10 mouse cellular contexts compared by ENCODE assay signal in genomic region chr15:88537190-88537589, GRCm38 (mm10).
DNase-seq lines count a peak whose midpoint lies in the region; TF ChIP-seq lines count a peak whose summit lies in the region.
"Had no signal": no experiment of that assay in that cellular context is flagged by ENCODE, and none has a peak within 500 bp of the region (broad histone marks: within the 10 kb centered on the region; RNA-seq: fewer than 3 reads in every experiment).

No protein-coding gene starts in this region.

- no peaks in the 10 kb centered on the region for H3K36me3 ChIP-seq in spleen, adult 2 months (ENCODE audit: control insufficient read depth, insufficient read depth, low read length)
- H3K36me3 ChIP-seq: heart, embryonic 15.5 days; midbrain, embryonic 12.5 days had no signal

- H3K4me3 ChIP-seq in spleen, adult 2 months (ENCODE audit: extremely low read depth, insufficient read depth, insufficient read length): no peak overlapping the region
- no peak overlapping the region for H3K4me3 ChIP-seq in layer of hippocampus, adult 2 months
- H3K4me3 ChIP-seq: heart, embryonic 15.5 days; midbrain, embryonic 12.5 days had no signal

- intact Hi-C loops in heart, postnatal 10 days (cut with DNase I): loop anchor here (1.0 to 5.0 kb wide), 2 partner anchors 289 to 910 kb away; no protein-coding TSS in a partner anchor

- peak; percentile 25; the same call in 1 of the 2 replicates for TF ChIP-seq CTCF in spleen, adult 2 months (IDR thresholded peaks at IDR 0.05; ENCODE audit: extremely low read depth, insufficient read depth, insufficient read length, insufficient replicate concordance)
- peak; percentile 89 for TF ChIP-seq CTCF in layer of hippocampus, adult 2 months (conservative IDR thresholded peaks at IDR 0.05)

- H3K27me3 ChIP-seq in spleen, adult 2 months (ENCODE audit: control insufficient read depth, insufficient read depth, low read length): no peaks in the 10 kb centered on the region
- H3K27me3 ChIP-seq: heart, embryonic 15.5 days; midbrain, embryonic 12.5 days had no signal

- H3K27ac ChIP-seq in spleen, adult 2 months (ENCODE audit: insufficient read depth, low read length): no peak overlapping the region
- H3K27ac ChIP-seq in layer of hippocampus, adult 2 months: no peak overlapping the region
- H3K27ac ChIP-seq: heart, embryonic 15.5 days; midbrain, embryonic 12.5 days had no signal

- H3K4me1 ChIP-seq in spleen, adult 2 months (ENCODE audit: control insufficient read depth, insufficient read depth, insufficient read length): no peaks in the 10 kb centered on the region
- H3K4me1 ChIP-seq: heart, embryonic 15.5 days had no signal

- no peak for TF ChIP-seq POLR2A in spleen, adult 2 months (IDR thresholded peaks at IDR 0.05; ENCODE audit: low read depth, low read length)

- peak; percentile 12 to 50 for DNase-seq in heart, postnatal 10 days
- no peak for DNase-seq in heart, adult 9 months (ENCODE audit: low spot score in 2 of 2)
- DNase-seq in spleen, adult 2 months (ENCODE audit: low read depth in 1 of 2, low spot score in 2 of 2): no peak
- no peak for DNase-seq in spleen, postnatal 4 days (ENCODE audit: low spot score in 2 of 2)
- peak; percentile 80 for DNase-seq in embryo, embryonic 10 days (ENCODE audit: low spot score)
- peak; percentile 34 to 62 for DNase-seq in layer of hippocampus, adult 2 months (ENCODE audit: low spot score in 2 of 2)
- peak; percentile 55 to 69 for DNase-seq in right cerebral cortex, adult 2 months (ENCODE audit: low spot score in 2 of 2)
- DNase-seq in spleen, adult 12 weeks (ENCODE audit: low spot score): no peak

- WGBS in spleen, adult 2 months: 25% methylated on average over 10 of the region's 10 CpGs

Comparison
In these comparisons a context has a peak if more than half of its experiments do, and no peak if none do; other contexts are left out.
1. DNase-seq: peak in heart, postnatal 10 days (2 of 2), embryo, embryonic 10 days (single experiment), layer of hippocampus, adult 2 months (2 of 2) and right cerebral cortex, adult 2 months (2 of 2); none in heart, adult 9 months (0 of 2), spleen, adult 2 months (0 of 2), spleen, postnatal 4 days (0 of 2) and spleen, adult 12 weeks (single experiment).